Mouse (Mus musculus): ENCODE results near the gene Spef1. TPM values are rescaled to one million over a fixed set of nuclear protein-coding genes. Genes with fewer than 3 reads are reported as not detected.

Gene Spef1
- polyA plus RNA-seq, 1 experiment from 2014 or later, result 11.5 TPM

DNA sequence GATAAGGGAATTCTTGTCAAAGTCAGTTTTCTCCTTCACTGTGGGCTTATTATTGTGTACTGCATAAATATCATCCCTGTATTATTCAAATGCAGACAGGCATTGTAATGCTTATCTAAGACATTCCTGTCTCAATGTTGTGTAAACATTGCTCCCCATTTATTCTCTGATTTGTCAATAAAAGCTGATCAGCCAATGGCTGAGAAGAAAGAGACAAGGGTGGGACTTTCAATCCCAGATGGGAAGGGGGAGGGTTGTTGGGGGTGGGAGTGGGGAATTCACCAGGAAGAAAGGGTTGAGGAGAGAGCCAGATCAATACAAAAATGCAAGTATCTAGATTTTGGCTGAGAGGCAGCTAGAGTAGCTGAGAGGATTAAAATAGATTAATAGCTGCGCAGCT lies 18.2 kb downstream of the Spef1 start:
- H3K9ac ChIP-seq, result no peak overlapping the region
- no peaks in the 10 kb centered on the region for H3K9me3 ChIP-seq (ENCODE audit: control insufficient read depth, low read length)
- H3K4me2 ChIP-seq (replicated peaks), result no peak overlapping the region
- WGBS, result 69% methylated on average over 1 of the region's 1 CpGs
- H3K27me3 ChIP-seq (ENCODE audit: control insufficient read depth, insufficient read depth, low read length), result peaks cover 33% of the 10 kb centered on the region
- peaks cover 4% of the 10 kb centered on the region; the same call in 1 of the 2 replicates for H3K4me1 ChIP-seq (replicated peaks; ENCODE audit: control insufficient read depth, insufficient read depth, low read length)
- peaks cover 15% of the 10 kb centered on the region for H3K36me3 ChIP-seq (replicated peaks; ENCODE audit: control insufficient read depth, insufficient read depth)
- DNase-seq (ENCODE audit: low spot score) (no peak), ATAC-seq (ENCODE audit: low FRiP score) (no peak)
- no peak overlapping the region for H3K27ac ChIP-seq
- no peak overlapping the region for H3K4me3 ChIP-seq (replicated peaks; ENCODE audit: low read length)

GRCm38 (mm10) chr2:131167984-131168383 lies 19.1 kb downstream of the Spef1 start:
- Histone ChIP-seq H3K36me3 (replicated peaks; ENCODE audit: control insufficient read depth, insufficient read depth) (peaks cover 15% of the 10 kb centered on the region), H3K27ac (no peak overlapping the region), H3K4me1 (replicated peaks; ENCODE audit: control insufficient read depth, insufficient read depth, low read length) (no peaks in the 10 kb centered on the region; the same call in 1 of the 2 replicates), H3K4me3 (replicated peaks; ENCODE audit: low read length) (no peak overlapping the region), H3K9ac (no peak overlapping the region), H3K4me2 (replicated peaks) (no peak overlapping the region), H3K27me3 (ENCODE audit: control insufficient read depth, insufficient read depth, low read length) (peaks cover 26% of the 10 kb centered on the region), H3K9me3 (ENCODE audit: control insufficient read depth, low read length) (no peaks in the 10 kb centered on the region)
- no peak for DNase-seq (ENCODE audit: low spot score)
- no peak for ATAC-seq (ENCODE audit: low FRiP score)
- whole genome bisulfite sequencing, result 85% methylated on average over 6 of the region's 6 CpGs

GRCm38 (mm10) chr2:131166172-131166571 lies 20.9 kb downstream of the Spef1 start:
- Histone ChIP-seq H3K4me2 (replicated peaks) (no peak overlapping the region), H3K27ac (no peak overlapping the region), H3K4me1 (replicated peaks; ENCODE audit: control insufficient read depth, insufficient read depth, low read length) (peaks cover under 1% of the 10 kb centered on the region; the same call in 1 of the 2 replicates), H3K27me3 (ENCODE audit: control insufficient read depth, insufficient read depth, low read length) (peaks cover 10% of the 10 kb centered on the region; the same call in 1 of the 2 replicates), H3K4me3 (replicated peaks; ENCODE audit: low read length) (no peak overlapping the region), H3K36me3 (replicated peaks; ENCODE audit: control insufficient read depth, insufficient read depth) (0 out of 2 replicates have a peak, but pooled peaks cover 6% of the 10 kb centered on the region), H3K9ac (no peak overlapping the region), H3K9me3 (ENCODE audit: control insufficient read depth, low read length) (no peaks in the 10 kb centered on the region)
- ATAC-seq (ENCODE audit: low FRiP score) (no peak), DNase-seq (ENCODE audit: low spot score) (no peak)
- WGBS, result 89% methylated on average over 2 of the region's 2 CpGs

GRCm38 (mm10) chr2:131163924-131164323 lies 23.2 kb downstream of the Spef1 start:
- no peaks in the 10 kb centered on the region for H3K9me3 ChIP-seq (ENCODE audit: control insufficient read depth, low read length)

DNA sequence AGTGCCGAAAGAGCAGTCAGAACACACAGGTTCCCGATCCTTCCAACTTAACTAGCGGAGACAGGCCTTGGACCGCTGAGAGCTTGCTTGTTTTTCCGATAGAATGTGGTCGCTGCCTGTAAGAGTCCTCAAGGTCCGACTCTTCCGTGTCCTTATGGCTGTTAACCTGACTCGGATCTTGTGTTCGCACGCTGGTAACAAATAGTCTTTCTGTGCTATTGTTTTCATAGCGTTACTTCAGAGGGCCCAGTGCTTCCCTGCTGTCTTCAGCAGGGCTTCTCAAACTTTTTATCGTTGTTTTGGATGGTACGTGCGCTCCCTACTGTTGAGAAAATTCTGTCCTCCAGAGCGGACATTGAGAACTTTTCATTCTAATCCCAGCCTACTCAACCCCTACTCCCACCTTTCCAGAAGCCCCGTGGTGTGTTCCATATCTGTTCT lies 26.4 kb downstream of the Spef1 start:
- Histone ChIP-seq H3K4me1 (replicated peaks; ENCODE audit: control insufficient read depth, insufficient read depth, low read length) (peaks cover 26% of the 10 kb centered on the region), H3K27ac (peak overlapping the region; percentile 95), H3K27me3 (ENCODE audit: control insufficient read depth, insufficient read depth, low read length) (no peaks in the 10 kb centered on the region), H3K9me3 (ENCODE audit: control insufficient read depth, low read length) (no peaks in the 10 kb centered on the region), H3K9ac (peak overlapping the region; percentile 63), H3K36me3 (replicated peaks; ENCODE audit: control insufficient read depth, insufficient read depth) (no peaks in the 10 kb centered on the region; the same call in 1 of the 2 replicates), H3K4me2 (replicated peaks) (peak overlapping the region; percentile 76), H3K4me3 (replicated peaks; ENCODE audit: low read length) (peak overlapping the region; percentile 77)
- WGBS, result under 1% methylated on average over 17 of the region's 17 CpGs
- no peak for ATAC-seq (ENCODE audit: low FRiP score)
- DNase-seq (ENCODE audit: low spot score), result no peak

More at GRCm38 (mm10) chr2:131163924-131164323, 23.2 kb downstream of the Spef1 start:
- H3K9ac ChIP-seq, result no peak overlapping the region
- DNase-seq (ENCODE audit: low spot score) (no peak), ATAC-seq (ENCODE audit: low FRiP score) (no peak)
- peaks cover 11% of the 10 kb centered on the region for H3K4me1 ChIP-seq (replicated peaks; ENCODE audit: control insufficient read depth, insufficient read depth, low read length)
- WGBS, result 79% methylated on average over 7 of the region's 7 CpGs
- H3K4me3 ChIP-seq (replicated peaks; ENCODE audit: low read length), result no peak overlapping the region
- H3K27me3 ChIP-seq (ENCODE audit: control insufficient read depth, insufficient read depth, low read length), result no peaks in the 10 kb centered on the region
- no peak overlapping the region for H3K4me2 ChIP-seq (replicated peaks)
- H3K36me3 ChIP-seq (replicated peaks; ENCODE audit: control insufficient read depth, insufficient read depth), result no peaks in the 10 kb centered on the region
- H3K27ac ChIP-seq, result no peak overlapping the region

- H3K36me3 ChIP-seq (replicated peaks; ENCODE audit: control insufficient read depth, insufficient read depth), result peaks cover 6% of the 10 kb centered on the region
- H3K27ac ChIP-seq, result peak within 1 kb of the TSS; percentile 95
- H3K27me3 ChIP-seq (ENCODE audit: control insufficient read depth, insufficient read depth, low read length), result no peaks in the 10 kb centered on the region
- H3K4me3 ChIP-seq (replicated peaks; ENCODE audit: low read length), result peak within 1 kb of the TSS; percentile 77
- ATAC-seq (ENCODE audit: low FRiP score), result peak; percentile 98
- under 1% methylated on average over 54 of the region's 54 CpGs for WGBS
- H3K4me2 ChIP-seq (replicated peaks), result peak within 1 kb of the TSS; percentile 92
- peaks cover 26% of the 10 kb centered on the region for H3K4me1 ChIP-seq (replicated peaks; ENCODE audit: control insufficient read depth, insufficient read depth, low read length)
- peak; percentile 97 for DNase-seq (ENCODE audit: low spot score)
- peak within 1 kb of the TSS; percentile 91 for H3K9ac ChIP-seq
- H3K9me3 ChIP-seq (ENCODE audit: control insufficient read depth, low read length), result no peaks in the 10 kb centered on the region
Observed at GRCm38 (mm10) chr2:131159938-131160581, 27.0 kb downstream of the Spef1 start, which contains the start of gene 1700037H04Rik. 1700037H04Rik (minus strand) TSS chr2:131160081.

DNA sequence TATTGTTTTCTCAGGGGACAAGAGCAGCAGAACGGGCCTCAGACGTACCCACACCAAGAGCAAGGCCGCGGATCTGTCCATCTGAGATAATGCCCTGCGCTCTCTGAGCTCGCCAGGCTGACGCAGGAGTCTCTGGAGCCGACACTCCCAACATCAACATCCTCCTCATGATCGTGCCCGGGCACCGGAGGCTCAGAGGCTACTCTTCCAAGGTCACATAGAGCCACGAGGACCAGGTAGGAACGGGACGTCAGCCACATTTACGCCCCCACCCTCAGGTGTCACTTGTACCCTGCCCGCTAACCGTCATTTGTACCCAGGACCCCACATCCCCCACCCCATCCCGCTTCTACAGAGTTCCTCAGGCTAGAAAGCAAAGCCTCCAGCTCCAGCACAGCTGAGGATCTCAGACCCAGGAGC lies 27.6 kb downstream of the Spef1 start:
- ATAC-seq (ENCODE audit: low FRiP score), result peak; percentile 76
- whole genome bisulfite sequencing, result under 1% methylated on average over 18 of the region's 18 CpGs
- DNase-seq (ENCODE audit: low spot score), result no peak

DNA sequence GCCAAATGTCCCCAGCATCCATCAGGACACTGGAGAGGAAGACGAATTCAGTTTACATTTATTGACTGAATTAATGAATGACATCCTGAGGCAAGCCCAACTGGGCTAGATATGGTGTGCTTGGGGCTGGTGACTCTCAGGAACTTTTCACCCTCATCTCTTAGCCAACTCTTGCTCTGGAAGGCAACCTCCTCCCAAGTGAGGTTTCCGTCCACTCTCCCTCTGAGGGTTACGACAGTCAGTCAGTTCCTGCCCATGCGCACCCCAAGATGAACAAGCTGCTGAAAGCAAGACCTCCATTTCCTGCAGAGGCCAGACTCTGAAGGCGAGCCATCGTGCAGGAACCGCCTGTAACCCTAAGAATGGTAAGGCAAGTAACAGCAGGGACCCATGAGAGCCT lies 30.1 kb downstream of the Spef1 start:
- H3K9me3 ChIP-seq (ENCODE audit: control insufficient read depth, low read length), result no peaks in the 10 kb centered on the region
- no peak overlapping the region for H3K9ac ChIP-seq
- no peak for ATAC-seq (ENCODE audit: low FRiP score)
- no peak for DNase-seq (ENCODE audit: low spot score)
- 90% methylated on average over 7 of the region's 7 CpGs for WGBS
- H3K36me3 ChIP-seq (replicated peaks; ENCODE audit: control insufficient read depth, insufficient read depth), result peaks cover 21% of the 10 kb centered on the region
- H3K27me3 ChIP-seq (ENCODE audit: control insufficient read depth, insufficient read depth, low read length), result no peaks in the 10 kb centered on the region
- no peak overlapping the region for H3K4me2 ChIP-seq (replicated peaks)
- peaks cover 26% of the 10 kb centered on the region for H3K4me1 ChIP-seq (replicated peaks; ENCODE audit: control insufficient read depth, insufficient read depth, low read length)
- no peak overlapping the region for H3K4me3 ChIP-seq (replicated peaks; ENCODE audit: low read length)
- H3K27ac ChIP-seq, result no peak overlapping the region

More for the DNA sequence above, 27.6 kb downstream of the Spef1 start:
- Histone ChIP-seq H3K36me3 (replicated peaks; ENCODE audit: control insufficient read depth, insufficient read depth) (peaks cover 6% of the 10 kb centered on the region), H3K9ac (peak overlapping the region; percentile 91), H3K9me3 (ENCODE audit: control insufficient read depth, low read length) (no peaks in the 10 kb centered on the region), H3K4me3 (replicated peaks; ENCODE audit: low read length) (peak overlapping the region; percentile 77), H3K4me1 (replicated peaks; ENCODE audit: control insufficient read depth, insufficient read depth, low read length) (peaks cover 26% of the 10 kb centered on the region), H3K4me2 (replicated peaks) (peak overlapping the region; percentile 92), H3K27me3 (ENCODE audit: control insufficient read depth, insufficient read depth, low read length) (no peaks in the 10 kb centered on the region), H3K27ac (peak overlapping the region; percentile 82)

DNA sequence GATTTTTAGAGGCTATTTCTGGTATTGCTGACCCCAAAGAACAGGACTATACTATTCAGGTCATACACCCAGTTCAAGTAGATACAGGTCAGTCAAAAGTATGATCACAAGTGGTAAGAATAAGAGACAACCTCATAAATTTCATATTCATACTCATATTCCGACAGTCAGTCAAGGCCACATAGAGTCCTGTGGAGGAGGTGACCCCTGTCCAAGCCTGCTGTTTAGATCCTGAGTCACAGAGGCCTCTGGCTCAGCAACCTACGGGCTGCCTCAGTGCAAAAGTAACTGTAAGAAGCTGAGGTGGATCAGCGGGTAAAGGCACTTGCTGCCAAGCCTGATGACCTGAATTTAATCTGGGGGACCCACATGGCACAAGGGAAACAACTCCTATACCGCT lies 33.0 kb downstream of the Spef1 start:
- Histone ChIP-seq H3K36me3 (replicated peaks; ENCODE audit: control insufficient read depth, insufficient read depth) (peaks cover 50% of the 10 kb centered on the region), H3K9ac (no peak overlapping the region), H3K9me3 (ENCODE audit: control insufficient read depth, low read length) (no peaks in the 10 kb centered on the region), H3K4me2 (replicated peaks) (no peak overlapping the region), H3K4me1 (replicated peaks; ENCODE audit: control insufficient read depth, insufficient read depth, low read length) (peaks cover 16% of the 10 kb centered on the region), H3K4me3 (replicated peaks; ENCODE audit: low read length) (no peak overlapping the region), H3K27ac (no peak overlapping the region), H3K27me3 (ENCODE audit: control insufficient read depth, insufficient read depth, low read length) (no peaks in the 10 kb centered on the region)
- no peak for DNase-seq (ENCODE audit: low spot score)
- 89% methylated on average over 4 of the region's 4 CpGs for WGBS
- no peak for ATAC-seq (ENCODE audit: low FRiP score)
